Mouse (Mus musculus): Measurements from ENCODE around the gene Slc35e3. TPM values are rescaled to one million over a fixed set of nuclear protein-coding genes. Genes with fewer than 3 reads are reported as not detected.
A peak's percentile ranks its signal among the peaks of the same experiment; 100 is the strongest.
"Not testable (repeated sequence)": the region's sequence is repeated elsewhere in the genome, so short reads cannot be mapped to it uniquely, and the experiment has no call there.

Slc35e3 gene
- polyA plus RNA-seq, 1 experiment from 2014 or later: 34.0 TPM

GRCm38 (mm10) chr10:117725671-117726070 lies 20.5 kb downstream of the Slc35e3 start:
- H3K4me1 ChIP-seq: no peaks in the 10 kb centered on the region
- no peak overlapping the region for H3K9ac ChIP-seq
- no peaks in the 10 kb centered on the region for H3K36me3 ChIP-seq
- no peak overlapping the region for H3K4me2 ChIP-seq
- H3K9me3 ChIP-seq: no peaks in the 10 kb centered on the region
- 71% methylated on average over 7 of the region's 7 CpGs for WGBS
- ATAC-seq (ENCODE audit: insufficient number of reproducible peaks, insufficient read depth, low FRiP score, low TSS enrichment, low read depth): no peak
- H3K4me3 ChIP-seq: no peak overlapping the region
- 0 out of 2 replicates have a peak overlapping the region, but pooled peaks have one; percentile 51 for H3K27ac ChIP-seq
- no peaks in the 10 kb centered on the region for H3K27me3 ChIP-seq

GRCm38 (mm10) chr10:117724804-117725361 lies 21.3 kb downstream of the Slc35e3 start:
- ATAC-seq (ENCODE audit: insufficient number of reproducible peaks, insufficient read depth, low FRiP score, low TSS enrichment, low read depth): no peak
- WGBS: 94% methylated on average over 3 of the region's 3 CpGs
- H3K36me3 ChIP-seq: no peaks in the 10 kb centered on the region
- H3K27me3 ChIP-seq: no peaks in the 10 kb centered on the region
- H3K4me1 ChIP-seq: no peaks in the 10 kb centered on the region
- H3K27ac ChIP-seq: no peak overlapping the region
- no peak overlapping the region for H3K4me2 ChIP-seq
- no peak overlapping the region for H3K4me3 ChIP-seq
- H3K9ac ChIP-seq: no peak overlapping the region
- H3K9me3 ChIP-seq: no peaks in the 10 kb centered on the region

DNA sequence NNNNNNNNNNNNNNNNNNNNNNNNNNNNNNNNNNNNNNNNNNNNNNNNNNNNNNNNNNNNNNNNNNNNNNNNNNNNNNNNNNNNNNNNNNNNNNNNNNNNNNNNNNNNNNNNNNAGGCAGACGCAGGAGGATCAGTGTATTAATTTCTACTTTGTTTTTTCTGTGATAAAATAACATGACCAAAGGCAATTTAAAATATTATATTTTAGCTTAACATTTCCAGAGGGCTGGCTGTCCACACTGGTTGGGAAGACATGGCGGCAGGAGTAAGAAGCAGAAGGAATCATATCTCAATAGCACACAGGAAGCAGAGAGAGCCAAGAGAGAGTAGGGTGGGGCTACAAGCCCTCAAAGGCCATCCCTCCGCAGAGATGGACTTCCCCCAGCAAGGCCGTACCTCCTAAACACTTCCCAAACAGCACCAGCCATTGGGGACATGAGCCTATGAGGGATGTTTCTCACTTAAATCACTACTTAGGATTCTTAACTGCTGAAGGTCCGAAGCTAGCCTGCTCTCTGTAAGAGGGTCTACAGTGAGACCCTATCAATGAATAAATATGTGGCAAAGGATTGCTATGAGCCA lies 21.9 kb downstream of the Slc35e3 start:
- Histone ChIP-seq H3K4me3 (no peak overlapping the region), H3K9me3 (no peaks in the 10 kb centered on the region), H3K9ac (no peak overlapping the region), H3K36me3 (no peaks in the 10 kb centered on the region), H3K4me2 (no peak overlapping the region), H3K27me3 (no peaks in the 10 kb centered on the region), H3K4me1 (no peaks in the 10 kb centered on the region), H3K27ac (no peak overlapping the region)
- 78% methylated on average over 5 of the region's 5 CpGs for whole genome bisulfite sequencing
- ATAC-seq (ENCODE audit: insufficient number of reproducible peaks, insufficient read depth, low FRiP score, low TSS enrichment, low read depth): no peak

- H3K4me1 ChIP-seq: peaks cover 15% of the 10 kb centered on the region
- WGBS: 50% methylated on average over 19 of the region's 19 CpGs
- ATAC-seq (ENCODE audit: insufficient number of reproducible peaks, insufficient read depth, low FRiP score, low TSS enrichment, low read depth): no peak
- H3K27ac ChIP-seq: no peak overlapping the region
- no peaks in the 10 kb centered on the region for H3K9me3 ChIP-seq
- H3K9ac ChIP-seq: no peak overlapping the region
- H3K27me3 ChIP-seq: no peaks in the 10 kb centered on the region
- H3K4me2 ChIP-seq: peak overlapping the region; percentile 20; the same call in 1 of the 2 replicates
- H3K4me3 ChIP-seq: no peak overlapping the region
- H3K36me3 ChIP-seq: no peaks in the 10 kb centered on the region
Observed at GRCm38 (mm10) chr10:117718161-117719119, 27.7 kb downstream of the Slc35e3 start.

DNA sequence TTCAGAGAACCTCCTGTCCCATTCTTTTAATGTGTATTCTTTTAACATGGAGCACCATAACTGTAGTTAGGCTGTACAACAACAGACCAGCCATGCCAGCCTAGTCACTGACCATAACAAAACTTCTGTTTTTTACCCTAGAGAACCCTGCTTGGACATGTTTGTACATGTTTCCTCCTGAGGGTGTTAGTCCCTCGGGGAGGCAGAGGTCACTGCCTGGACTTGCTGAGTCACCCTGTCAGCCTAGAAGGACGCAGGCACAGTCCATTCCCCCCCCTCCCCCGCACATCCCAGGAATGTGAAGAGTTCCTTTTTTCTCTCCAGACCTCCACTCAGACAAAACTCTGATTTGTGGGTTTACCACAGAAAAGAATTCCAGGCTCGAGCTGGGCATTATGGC lies 28.6 kb downstream of the Slc35e3 start:
- H3K27me3 ChIP-seq: no peaks in the 10 kb centered on the region
- ATAC-seq (ENCODE audit: insufficient number of reproducible peaks, insufficient read depth, low FRiP score, low TSS enrichment, low read depth): no peak
- H3K9ac ChIP-seq: no peak overlapping the region
- no peak overlapping the region for H3K4me3 ChIP-seq
- no peaks in the 10 kb centered on the region for H3K36me3 ChIP-seq
- H3K9me3 ChIP-seq: no peaks in the 10 kb centered on the region
- peak overlapping the region; percentile 20; the same call in 1 of the 2 replicates for H3K4me2 ChIP-seq
- H3K4me1 ChIP-seq: peaks cover 15% of the 10 kb centered on the region
- no peak overlapping the region for H3K27ac ChIP-seq
- 7% methylated on average over 4 of the region's 4 CpGs for WGBS

DNA sequence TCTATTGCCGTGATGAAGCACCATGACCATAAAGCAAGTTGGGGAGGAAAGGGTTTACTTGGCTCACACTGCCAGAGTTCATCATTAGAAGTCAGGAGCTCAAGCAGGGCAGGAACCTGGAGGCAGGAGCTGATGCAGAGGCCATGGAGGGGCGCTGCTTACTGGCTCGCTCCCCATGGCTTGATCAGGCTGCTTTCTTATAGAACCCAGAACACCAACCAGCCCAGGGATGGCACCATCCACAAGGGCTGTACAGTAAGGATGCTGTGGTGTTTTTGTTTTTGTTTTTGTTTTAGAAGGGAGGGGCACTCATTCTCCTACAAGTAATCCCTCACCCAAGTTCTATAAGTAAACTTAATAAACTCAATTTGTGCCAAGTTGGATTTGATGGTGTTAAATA lies 29.5 kb downstream of the Slc35e3 start:
- no peaks in the 10 kb centered on the region for H3K27me3 ChIP-seq
- WGBS: 90% methylated on average over 3 of the region's 3 CpGs
- ATAC-seq (ENCODE audit: insufficient number of reproducible peaks, insufficient read depth, low FRiP score, low TSS enrichment, low read depth): no peak
- H3K9me3 ChIP-seq: no peaks in the 10 kb centered on the region
- no peak overlapping the region for H3K27ac ChIP-seq
- no peak overlapping the region for H3K4me2 ChIP-seq
- no peaks in the 10 kb centered on the region for H3K36me3 ChIP-seq
- no peak overlapping the region for H3K9ac ChIP-seq
- H3K4me3 ChIP-seq: no peak overlapping the region
- peaks cover 15% of the 10 kb centered on the region for H3K4me1 ChIP-seq

DNA sequence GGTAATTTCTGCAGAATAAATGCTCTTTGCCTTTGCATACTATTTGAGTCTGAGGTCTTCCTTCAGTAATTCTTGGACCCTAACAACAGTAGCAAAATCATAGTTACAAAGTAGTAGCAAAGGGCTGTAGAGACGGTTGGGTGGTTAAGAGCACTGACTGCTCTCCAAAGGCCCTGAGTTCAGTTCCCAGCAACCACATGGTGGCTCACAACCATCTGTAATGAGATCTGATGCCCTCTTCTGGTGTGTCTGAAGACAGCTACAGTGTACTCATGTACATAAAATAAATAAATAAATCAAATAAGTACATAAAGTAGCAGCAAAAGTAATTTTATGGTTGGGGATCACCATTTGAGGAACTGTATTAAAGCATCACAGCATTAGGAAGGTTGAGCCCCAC lies 30.5 kb downstream of the Slc35e3 start:
- not testable (repeated sequence) for H3K4me3 ChIP-seq; H3K27me3 ChIP-seq; H3K36me3 ChIP-seq; H3K9me3 ChIP-seq; H3K27ac ChIP-seq; H3K9ac ChIP-seq; ATAC-seq (ENCODE audit: insufficient number of reproducible peaks, insufficient read depth, low FRiP score, low TSS enrichment, low read depth); H3K4me2 ChIP-seq
- peaks cover 15% of the 10 kb centered on the region for H3K4me1 ChIP-seq
- 90% methylated on average over 1 of the region's 1 CpGs for WGBS

DNA sequence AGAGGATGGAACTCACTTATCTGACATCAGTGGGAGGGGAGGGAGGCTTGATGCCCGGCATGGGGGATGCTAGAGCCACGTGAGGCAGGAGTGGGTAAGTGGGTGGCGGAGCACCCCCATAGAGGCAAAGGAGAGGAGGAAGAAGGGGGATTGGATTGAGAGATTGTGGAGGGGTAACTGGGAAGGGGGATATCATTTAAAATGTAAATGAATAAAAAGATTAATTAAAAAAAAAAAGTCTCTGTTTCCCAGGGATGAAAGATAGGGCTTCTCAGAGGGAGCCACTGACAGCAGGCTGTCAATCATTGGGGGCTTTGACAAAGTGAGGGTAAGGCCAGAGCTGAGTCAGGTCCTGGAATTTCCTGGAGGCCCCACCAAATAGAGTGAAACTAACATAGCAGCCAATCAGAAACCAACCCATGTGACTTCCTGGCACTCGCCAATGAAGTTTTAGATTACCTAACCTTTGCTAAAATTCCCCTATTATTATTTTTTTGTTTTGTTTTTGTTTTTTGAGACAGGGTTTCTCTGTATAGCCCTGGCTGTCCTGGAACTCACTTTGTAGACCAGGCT lies 31.2 kb downstream of the Slc35e3 start:
- Histone ChIP-seq H3K4me2 (no peak overlapping the region), H3K36me3 (no peaks in the 10 kb centered on the region), H3K27ac (no peak overlapping the region), H3K9ac (no peak overlapping the region), H3K4me3 (no peak overlapping the region), H3K9me3 (no peaks in the 10 kb centered on the region), H3K27me3 (no peaks in the 10 kb centered on the region), H3K4me1 (peaks cover 15% of the 10 kb centered on the region)
- WGBS: 73% methylated on average over 4 of the region's 4 CpGs
- no peak for ATAC-seq (ENCODE audit: insufficient number of reproducible peaks, insufficient read depth, low FRiP score, low TSS enrichment, low read depth)

- Histone ChIP-seq H3K36me3 (no peaks in the 10 kb centered on the region), H3K9me3 (no peaks in the 10 kb centered on the region), H3K4me2 (no peak overlapping the region), H3K4me1 (peaks cover 20% of the 10 kb centered on the region), H3K4me3 (no peak overlapping the region), H3K9ac (no peak overlapping the region), H3K27me3 (no peaks in the 10 kb centered on the region), H3K27ac (no peak overlapping the region)
- no peak for ATAC-seq (ENCODE audit: insufficient number of reproducible peaks, insufficient read depth, low FRiP score, low TSS enrichment, low read depth)
- WGBS: 87% methylated on average over 3 of the region's 3 CpGs
Observed at GRCm38 (mm10) chr10:117714048-117714545, 32.1 kb downstream of the Slc35e3 start.

GRCm38 (mm10) chr10:117713466-117713865 lies 32.7 kb downstream of the Slc35e3 start:
- no peaks in the 10 kb centered on the region for H3K9me3 ChIP-seq
- ATAC-seq (ENCODE audit: insufficient number of reproducible peaks, insufficient read depth, low FRiP score, low TSS enrichment, low read depth): no peak
- H3K4me2 ChIP-seq: no peak overlapping the region
- no peak overlapping the region for H3K9ac ChIP-seq
- H3K27ac ChIP-seq: no peak overlapping the region
- H3K36me3 ChIP-seq: no peaks in the 10 kb centered on the region
- H3K27me3 ChIP-seq: no peaks in the 10 kb centered on the region
- no peak overlapping the region for H3K4me3 ChIP-seq
- H3K4me1 ChIP-seq: peaks cover 22% of the 10 kb centered on the region
- 89% methylated on average over 8 of the region's 8 CpGs for WGBS

DNA sequence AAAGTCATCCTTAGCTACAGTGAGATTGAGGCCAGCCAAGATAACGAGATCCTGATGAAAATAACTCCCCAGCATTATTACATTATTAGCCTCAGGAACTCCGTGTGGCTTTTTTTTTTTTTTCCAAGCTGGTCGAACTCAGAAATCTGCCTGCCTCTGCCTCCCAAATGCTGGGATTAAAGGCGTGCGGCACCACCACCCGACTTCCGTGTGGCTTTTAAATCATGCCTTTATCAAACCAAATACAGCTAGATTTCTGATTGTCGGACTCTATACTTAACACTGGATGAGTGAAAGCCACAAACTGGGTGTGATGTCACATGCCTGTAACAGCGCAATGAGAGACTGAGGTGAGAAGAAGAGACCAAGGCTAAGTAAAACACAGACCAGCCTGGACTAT lies 33.3 kb downstream of the Slc35e3 start:
- H3K4me2 ChIP-seq: no peak overlapping the region
- peaks cover 16% of the 10 kb centered on the region for H3K4me1 ChIP-seq
- no peaks in the 10 kb centered on the region for H3K36me3 ChIP-seq
- no peak for ATAC-seq (ENCODE audit: insufficient number of reproducible peaks, insufficient read depth, low FRiP score, low TSS enrichment, low read depth)
- WGBS: 87% methylated on average over 9 of the region's 9 CpGs
- no peak overlapping the region for H3K27ac ChIP-seq
- no peak overlapping the region for H3K9ac ChIP-seq
- no peaks in the 10 kb centered on the region for H3K9me3 ChIP-seq
- no peaks in the 10 kb centered on the region for H3K27me3 ChIP-seq
- H3K4me3 ChIP-seq: no peak overlapping the region

Measured in embryonic facial prominence, embryonic 13.5 days (tissue).